Mouse (Mus musculus): ENCODE measurements around the gene Dnah7b.
"Not testable (repeated sequence)": the region's sequence is repeated elsewhere in the genome, so short reads cannot be mapped to it uniquely, and the experiment has no call there.

Dnah7b gene

GRCm38 (mm10) chr1:46066015-46066414, at the start of gene Dnah7b:
Dnah7b (plus strand) TSS chr1:46066315.
- no peak for DNase-seq (ENCODE audit: extremely low read depth, insufficient read length, low spot score)

GRCm38 (mm10) chr1:46018382-46018977, 47.6 kb upstream of the Dnah7b start:
- no peak for DNase-seq (ENCODE audit: extremely low read depth, insufficient read length, low spot score)

- no peak for DNase-seq (ENCODE audit: extremely low read depth, insufficient read length, low spot score)
These were observed 43.9 kb upstream of the Dnah7b start for GRCm38 (mm10) chr1:46022262-46022661.

- DNase-seq (ENCODE audit: extremely low read depth, insufficient read length, low spot score): no peak
These were observed 34.0 kb upstream of the Dnah7b start for GRCm38 (mm10) chr1:46031993-46032555.

- no peak for DNase-seq (ENCODE audit: extremely low read depth, insufficient read length, low spot score)
These were observed 17.9 kb upstream of the Dnah7b start for GRCm38 (mm10) chr1:46048188-46048587.

GRCm38 (mm10) chr1:46066484-46067251, 553 bp downstream of the Dnah7b start:
- DNase-seq (ENCODE audit: extremely low read depth, insufficient read length, low spot score): peak; percentile 7

GRCm38 (mm10) chr1:46068787-46069186, 2.7 kb downstream of the Dnah7b start:
- DNase-seq (ENCODE audit: extremely low read depth, insufficient read length, low spot score): not testable (repeated sequence)

- no peak for DNase-seq (ENCODE audit: extremely low read depth, insufficient read length, low spot score)
These were observed 11.8 kb downstream of the Dnah7b start for GRCm38 (mm10) chr1:46077891-46078290.

GRCm38 (mm10) chr1:46100484-46100883, 34.4 kb downstream of the Dnah7b start:
- DNase-seq (ENCODE audit: extremely low read depth, insufficient read length, low spot score): no peak

- not testable (repeated sequence) for DNase-seq (ENCODE audit: extremely low read depth, insufficient read length, low spot score)
These were observed 46.5 kb downstream of the Dnah7b start for GRCm38 (mm10) chr1:46112606-46113005.

GRCm38 (mm10) chr1:46117179-46117578, 51.1 kb downstream of the Dnah7b start:
- not testable (repeated sequence) for DNase-seq (ENCODE audit: extremely low read depth, insufficient read length, low spot score)

- no peak for DNase-seq (ENCODE audit: extremely low read depth, insufficient read length, low spot score)
These were observed 61.9 kb downstream of the Dnah7b start for GRCm38 (mm10) chr1:46128058-46128457.

GRCm38 (mm10) chr1:46196835-46197234, 130.7 kb downstream of the Dnah7b start:
- DNase-seq (ENCODE audit: extremely low read depth, insufficient read length, low spot score): not testable (repeated sequence)

- not testable (repeated sequence) for DNase-seq (ENCODE audit: extremely low read depth, insufficient read length, low spot score)
These were observed 135.1 kb downstream of the Dnah7b start for GRCm38 (mm10) chr1:46201169-46201568.

GRCm38 (mm10) chr1:46210014-46210588, 144.0 kb downstream of the Dnah7b start:
- DNase-seq (ENCODE audit: extremely low read depth, insufficient read length, low spot score): not testable (repeated sequence)

- not testable (repeated sequence) for DNase-seq (ENCODE audit: extremely low read depth, insufficient read length, low spot score)
These were observed 156.6 kb downstream of the Dnah7b start for GRCm38 (mm10) chr1:46222704-46223103.

GRCm38 (mm10) chr1:46226136-46226535, 160.0 kb downstream of the Dnah7b start:
- DNase-seq (ENCODE audit: extremely low read depth, insufficient read length, low spot score): not testable (repeated sequence)

- not testable (repeated sequence) for DNase-seq (ENCODE audit: extremely low read depth, insufficient read length, low spot score)
These were observed 202.7 kb downstream of the Dnah7b start for GRCm38 (mm10) chr1:46268841-46269240.

- no peak for DNase-seq (ENCODE audit: extremely low read depth, insufficient read length, low spot score)
These were observed 205.8 kb downstream of the Dnah7b start for GRCm38 (mm10) chr1:46271927-46272326.

GRCm38 (mm10) chr1:46278057-46278910, 212.2 kb downstream of the Dnah7b start:
- DNase-seq (ENCODE audit: extremely low read depth, insufficient read length, low spot score): not testable (repeated sequence)
